Mouse (Mus musculus) hindbrain, embryonic 14.5 days (tissue): Measurements from ENCODE around the gene AU021092. TPM values are rescaled to one million over a fixed set of nuclear protein-coding genes. Genes with fewer than 3 reads are reported as not detected.
"Not testable (repeated sequence)": the region's sequence is repeated elsewhere in the genome, so short reads cannot be mapped to it uniquely, and the experiment has no call there.

Experiments
- ATAC-seq: fragments of 200-750 bp; cut with Nextera tagmentation; 2 replicates; pipeline ENCODE4 v1.8.0; 2017; ENCODE audit warnings: moderate number of reproducible peaks, mild to moderate bottlenecking, moderate TSS enrichment, moderate library complexity; ENCODE audit not compliant: low FRiP score
- DNase-seq: peaks from one replicate; pipeline ENCODE4 v3.0.0-alpha.2; 2015; ENCODE audit warnings: low spot score
- H3K27ac ChIP-seq: fragments of 300-500 bp; sonication (generic); 2 replicates; pipeline ENCODE4 v1.5.1; 2014; ENCODE audit warnings: mild to moderate bottlenecking, moderate library complexity
- H3K27me3 ChIP-seq: fragments of 300-500 bp; sonication (generic); 2 replicates; pipeline ENCODE4 v1.6.1; 2014; ENCODE audit warnings: mild to moderate bottlenecking, low read length, mixed read lengths; ENCODE audit not compliant: control insufficient read depth, insufficient read depth
- H3K36me3 ChIP-seq: fragments of 300-500 bp; sonication (generic); replicated peaks from 2 replicates; pipeline ENCODE4 v1.6.1; 2014; ENCODE audit not compliant: control insufficient read depth, insufficient read depth
- H3K4me1 ChIP-seq: fragments of 300-500 bp; sonication (generic); replicated peaks from 2 replicates; pipeline ENCODE4 v1.6.1; 2014; ENCODE audit warnings: antibody characterized with exemption, low read length, mixed read lengths; ENCODE audit not compliant: control insufficient read depth, insufficient read depth
- H3K4me2 ChIP-seq: fragments of 300-500 bp; sonication (generic); replicated peaks from 2 replicates; pipeline ENCODE4 v1.6.1; 2014; ENCODE audit warnings: mild to moderate bottlenecking, moderate library complexity
- H3K4me3 ChIP-seq: fragments of 300-500 bp; sonication (generic); replicated peaks from 2 replicates; pipeline ENCODE4 v1.5.1; 2014; ENCODE audit warnings: mild to moderate bottlenecking, low read length
- H3K9ac ChIP-seq: fragments of 300-500 bp; sonication (generic); 2 replicates; pipeline ENCODE4 v1.6.1; 2014
- H3K9me3 ChIP-seq: fragments of 300-500 bp; sonication (generic); 2 replicates; pipeline ENCODE4 v1.6.1; 2016; ENCODE audit warnings: low read length; ENCODE audit not compliant: control insufficient read depth
- WGBS: fragments of 180-500 bp; shearing (Covaris S2); extraction: QIAGEN DNeasy Blood & Tissue Kit; methylation state at CpG from one replicate; pipeline ENCODE4 v1.1.7; 2014; 5-methylcytosine and 5-hydroxymethylcytosine counted together
- polyA plus RNA-seq: library from polyadenylated mRNA; unstranded; fragments of >200 nt; fragmentation: Nextera tagmentation; extraction: Ambion mirVana; gene quantifications from 2 replicates; pipeline ENCODE4 v1.2.1, GENCODE M21; 2014

The AU021092 gene
- polyA plus RNA-seq, 1 experiment from 2014 or later, result 17.2 TPM

DNA sequence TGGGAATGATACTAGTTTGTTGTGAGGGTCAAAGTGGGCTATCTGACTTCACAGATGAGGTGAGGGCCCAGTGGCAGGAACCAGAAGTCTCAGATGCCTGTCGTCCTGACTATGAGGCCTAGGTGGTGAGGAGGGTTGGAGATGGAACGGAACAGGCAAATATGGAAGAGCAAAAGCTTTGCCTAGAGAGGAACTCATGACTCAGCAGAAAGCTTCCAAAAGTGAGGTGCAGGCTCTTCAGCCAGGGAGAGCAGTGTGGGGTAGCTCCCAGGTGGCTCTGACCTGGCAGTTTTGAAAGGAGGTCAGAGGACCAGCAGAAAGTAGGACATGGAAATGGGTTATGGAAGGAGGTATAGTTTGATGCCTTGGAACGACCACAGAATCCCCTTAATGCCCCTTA, 28.8 kb upstream of the AU021092 start:
- H3K9ac ChIP-seq, result no peak overlapping the region
- no peak overlapping the region for H3K4me3 ChIP-seq
- H3K9me3 ChIP-seq, result no peaks in the 10 kb centered on the region
- H3K27me3 ChIP-seq, result no peaks in the 10 kb centered on the region
- no peak overlapping the region for H3K27ac ChIP-seq
- H3K4me1 ChIP-seq, result no peaks in the 10 kb centered on the region
- ATAC-seq (no peak), DNase-seq (no peak)
- WGBS, result 90% methylated on average over 3 of the region's 3 CpGs
- H3K36me3 ChIP-seq, result peaks cover 18% of the 10 kb centered on the region
- H3K4me2 ChIP-seq, result no peak overlapping the region

- Histone ChIP-seq H3K4me3 (no peak overlapping the region), H3K27me3 (no peaks in the 10 kb centered on the region), H3K36me3 (peaks cover 65% of the 10 kb centered on the region), H3K9me3 (no peaks in the 10 kb centered on the region), H3K4me2 (no peak overlapping the region), H3K9ac (no peak overlapping the region), H3K27ac (no peak overlapping the region), H3K4me1 (no peaks in the 10 kb centered on the region)
- ATAC-seq (peak; percentile 46; the same call in 1 of the 2 replicates), DNase-seq (peak; percentile 49)
- 42% methylated on average over 7 of the region's 7 CpGs for WGBS
These were observed 22.3 kb upstream of the AU021092 start for GRCm38 (mm10) chr16:5244411-5244810.

GRCm38 (mm10) chr16:5242882-5243281, 20.8 kb upstream of the AU021092 start:
- peaks cover 62% of the 10 kb centered on the region for H3K36me3 ChIP-seq
- 90% methylated on average over 6 of the region's 6 CpGs for WGBS
- H3K4me3 ChIP-seq, result no peak overlapping the region

DNA sequence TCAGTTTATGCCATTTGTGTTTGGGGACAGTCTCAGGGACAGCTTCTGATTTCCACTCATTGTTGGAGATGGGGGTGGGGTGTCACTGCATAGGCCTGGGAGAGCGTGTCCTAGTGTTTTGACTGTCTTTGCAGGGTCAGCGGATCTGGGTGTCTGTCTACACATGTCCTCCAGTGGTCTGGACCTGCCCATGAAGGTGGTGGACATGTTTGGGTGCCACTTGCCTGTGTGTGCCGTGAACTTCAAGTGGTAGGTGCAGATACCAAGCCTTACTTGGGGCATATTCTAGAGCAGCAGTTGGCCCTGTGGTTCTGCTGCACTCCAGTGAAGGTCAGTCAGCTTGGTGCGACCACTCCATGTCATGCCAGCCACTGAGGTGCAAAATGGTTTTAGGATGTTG, 20.3 kb upstream of the AU021092 start:
- Histone ChIP-seq H3K4me2 (no peak overlapping the region), H3K27me3 (no peaks in the 10 kb centered on the region), H3K4me1 (no peaks in the 10 kb centered on the region), H3K9ac (no peak overlapping the region), H3K36me3 (peaks cover 57% of the 10 kb centered on the region), H3K27ac (no peak overlapping the region), H3K9me3 (no peaks in the 10 kb centered on the region), H3K4me3 (no peak overlapping the region)
- no peak for DNase-seq
- 94% methylated on average over 4 of the region's 4 CpGs for WGBS
- no peak for ATAC-seq

More at GRCm38 (mm10) chr16:5242882-5243281, 20.8 kb upstream of the AU021092 start:
- ATAC-seq, result no peak
- no peak for DNase-seq
- Histone ChIP-seq H3K27me3 (no peaks in the 10 kb centered on the region), H3K27ac (no peak overlapping the region), H3K9me3 (no peaks in the 10 kb centered on the region), H3K4me1 (no peaks in the 10 kb centered on the region), H3K4me2 (no peak overlapping the region), H3K9ac (no peak overlapping the region)

DNA sequence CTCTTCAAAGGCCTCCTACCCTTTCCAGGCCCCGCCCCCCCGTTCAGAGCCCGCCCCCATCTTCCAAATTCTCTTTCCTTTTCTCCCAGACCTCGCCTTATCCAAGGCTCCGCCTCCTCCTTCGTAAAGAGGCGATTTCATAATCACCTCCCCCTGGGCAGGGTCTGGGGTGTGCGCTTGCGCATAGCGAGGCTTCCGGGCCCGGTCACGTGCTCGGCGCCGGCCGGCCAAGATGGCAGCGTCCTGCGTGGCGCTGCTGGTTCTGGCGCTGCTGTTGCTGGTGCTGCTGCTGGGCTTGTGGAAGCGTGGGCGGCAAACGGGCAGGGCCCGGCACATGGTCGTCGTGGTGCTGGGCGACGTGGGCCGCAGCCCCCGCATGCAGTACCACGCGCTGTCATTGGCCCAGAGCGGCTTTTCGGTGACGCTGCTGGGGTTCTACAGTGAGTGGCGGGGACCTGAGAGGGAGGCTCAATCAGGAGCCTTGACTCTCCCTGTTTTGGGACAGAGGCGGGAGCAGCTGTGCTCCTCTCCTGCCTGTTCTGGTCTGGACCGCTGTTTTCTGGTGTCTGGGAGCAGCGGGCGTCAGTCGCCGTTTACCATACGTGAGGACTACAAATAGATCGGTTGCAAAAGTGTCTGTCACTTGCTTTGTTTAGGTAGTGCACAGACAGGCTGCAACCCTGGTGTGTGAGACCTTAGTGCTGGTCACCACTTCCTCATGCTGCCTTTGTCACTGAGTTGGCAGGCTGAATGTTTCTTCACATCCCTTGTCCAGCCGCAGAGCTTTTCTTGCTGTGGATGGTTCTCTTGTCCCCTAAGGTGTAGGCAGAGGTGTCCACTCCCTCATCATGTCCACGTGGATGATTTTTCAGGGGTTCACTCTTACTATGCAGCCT, 11.6 kb upstream of the AU021092 start, which contains the start of gene Alg1:
TSS of gene Alg1 (plus strand) at position 204 of the 896 bp plus-strand sequence.
- Histone ChIP-seq H3K36me3 (peaks cover 4% of the 10 kb centered on the region; the same call in 1 of the 2 replicates), H3K4me1 (0 out of 2 replicates have a peak, but pooled peaks cover 8% of the 10 kb centered on the region), H3K4me3 (peak within 1 kb of the TSS; percentile 78), H3K27ac (0 out of 2 replicates have a peak within 1 kb of the TSS, but pooled peaks have one; percentile 33), H3K4me2 (peak within 1 kb of the TSS; percentile 69), H3K27me3 (no peaks in the 10 kb centered on the region), H3K9ac (peak within 1 kb of the TSS; percentile 81), H3K9me3 (no peaks in the 10 kb centered on the region)
- 2% methylated on average over 47 of the region's 47 CpGs for WGBS
- DNase-seq, result peak; percentile 96
- peak; percentile 96 for ATAC-seq

- H3K9me3 ChIP-seq, result no peaks in the 10 kb centered on the region
- WGBS, result 77% methylated on average over 4 of the region's 4 CpGs
- no peaks in the 10 kb centered on the region for H3K27me3 ChIP-seq
- peak overlapping the region; percentile 78 for H3K4me3 ChIP-seq
- peak overlapping the region; percentile 69 for H3K4me2 ChIP-seq
- 0 out of 2 replicates have a peak, but pooled peaks cover 8% of the 10 kb centered on the region for H3K4me1 ChIP-seq
- peaks cover 4% of the 10 kb centered on the region; the same call in 1 of the 2 replicates for H3K36me3 ChIP-seq
- 0 out of 2 replicates have a peak overlapping the region, but pooled peaks have one; percentile 15 for H3K27ac ChIP-seq
- no peak overlapping the region for H3K9ac ChIP-seq
- DNase-seq (no peak), ATAC-seq (0 out of 2 replicates have a peak, but pooled peaks have one; percentile 4)
These were observed 10.9 kb upstream of the AU021092 start for GRCm38 (mm10) chr16:5232982-5233381.

GRCm38 (mm10) chr16:5228103-5228502, 6.0 kb upstream of the AU021092 start:
- not testable (repeated sequence) for H3K9me3 ChIP-seq, H3K4me2 ChIP-seq, H3K9ac ChIP-seq, H3K27me3 ChIP-seq, ATAC-seq, H3K4me3 ChIP-seq, H3K27ac ChIP-seq, DNase-seq, H3K36me3 ChIP-seq, H3K4me1 ChIP-seq
- 78% methylated on average over 3 of the region's 3 CpGs for WGBS

DNA sequence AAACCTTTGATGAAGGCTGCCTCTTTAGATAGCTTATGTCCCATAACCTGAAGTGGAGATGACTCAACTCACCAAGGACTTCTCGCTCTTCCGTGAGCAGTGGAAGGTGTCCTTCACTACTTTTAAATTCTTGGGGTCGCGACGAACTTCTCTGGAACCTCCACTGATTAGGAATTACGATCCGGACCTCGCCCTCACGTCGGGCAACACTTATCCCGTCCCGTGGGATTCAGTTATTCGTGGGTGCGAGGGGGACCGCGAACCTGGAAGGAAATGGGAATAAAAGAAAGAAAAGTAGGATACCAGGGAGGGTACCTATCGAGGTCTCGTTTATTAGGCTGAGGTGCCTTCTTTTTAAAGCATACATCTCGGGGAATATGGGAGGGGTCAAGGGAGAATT, 5.4 kb upstream of the AU021092 start:
- 83% methylated on average over 19 of the region's 19 CpGs for WGBS
- H3K27ac ChIP-seq, H3K4me3 ChIP-seq, H3K27me3 ChIP-seq, H3K9ac ChIP-seq, H3K9me3 ChIP-seq, H3K4me2 ChIP-seq, H3K36me3 ChIP-seq, ATAC-seq, H3K4me1 ChIP-seq, DNase-seq: not testable (repeated sequence)

DNA sequence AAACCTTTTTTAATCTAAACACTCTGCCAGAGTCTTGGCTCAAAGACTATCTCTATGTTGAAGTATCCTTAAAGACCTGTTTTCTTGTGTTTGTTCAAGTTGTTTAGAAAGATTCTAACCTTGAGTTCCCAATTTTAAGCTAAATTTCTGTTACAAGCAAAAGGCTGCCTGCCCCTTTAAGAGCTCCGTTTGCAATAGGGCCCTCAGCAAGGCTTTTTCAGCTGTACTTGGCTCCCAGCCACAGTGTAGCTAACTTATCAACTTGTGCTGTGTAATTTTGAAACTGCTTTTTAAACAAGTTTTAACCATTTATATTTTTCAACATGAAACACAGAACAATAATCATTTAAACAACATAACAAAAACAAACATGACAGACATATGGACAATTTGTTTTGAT, 4.4 kb upstream of the AU021092 start:
- H3K9ac ChIP-seq, H3K4me2 ChIP-seq, H3K36me3 ChIP-seq, H3K27ac ChIP-seq, DNase-seq, H3K4me3 ChIP-seq, H3K9me3 ChIP-seq, H3K27me3 ChIP-seq, ATAC-seq, H3K4me1 ChIP-seq: not testable (repeated sequence)
- 6% methylated on average over 1 of the region's 1 CpGs for WGBS
